Mouse (Mus musculus): ENCODE measurements around the gene Zscan26. TPM values are rescaled to one million over a fixed set of nuclear protein-coding genes. Genes with fewer than 3 reads are reported as not detected.
"Not testable (repeated sequence)": the region's sequence is repeated elsewhere in the genome, so short reads cannot be mapped to it uniquely, and the experiment has no call there.

Zscan26 gene
- polyA plus RNA-seq (2016; fragmentation: Nextera tagmentation; extraction: Ambion mirVana): 9.1 and 10.4 TPM in 2 replicates

DNA sequence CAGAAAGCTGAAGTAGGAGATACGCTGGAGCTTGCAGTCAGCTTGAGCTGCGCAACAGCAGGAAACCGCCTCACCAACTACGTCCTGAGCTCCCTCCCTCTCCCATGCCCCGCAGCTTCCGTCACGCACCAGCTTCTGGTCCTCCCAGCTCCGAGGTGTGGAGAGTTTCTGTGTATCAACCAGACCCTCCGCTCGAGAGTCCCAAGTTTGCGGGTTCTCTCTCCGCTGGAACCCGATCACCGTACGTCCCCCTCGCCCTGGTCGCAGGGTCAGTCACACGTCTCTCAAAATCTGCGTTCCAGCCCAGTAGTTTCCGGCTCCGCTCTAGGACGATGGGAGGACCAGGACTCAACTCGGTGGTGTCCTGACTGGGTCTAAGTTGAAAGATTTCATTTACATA lies at the start of gene Zscan26:
TSS of gene Zscan26 (minus strand) at position 282 of the 400 bp plus-strand sequence.
- Histone ChIP-seq H3K9ac (peak within 1 kb of the TSS; percentile 70), H3K4me3 (peak within 1 kb of the TSS; percentile 68), H3K4me2 (peak within 1 kb of the TSS; percentile 68), H3K27ac (peak within 1 kb of the TSS; percentile 57), H3K36me3 (peaks cover 16% of the 10 kb centered on the region), H3K4me1 (peaks cover 19% of the 10 kb centered on the region), H3K9me3 (replicated peaks) (no peaks in the 10 kb centered on the region), H3K27me3 (replicated peaks) (peaks cover 22% of the 10 kb centered on the region)
- under 1% methylated on average over 23 of the region's 23 CpGs for WGBS (ENCODE audit: insufficient replicate concordance)
- ATAC-seq: peak; percentile 79

- H3K4me2 ChIP-seq: no peak overlapping the region
- no peaks in the 10 kb centered on the region for H3K9me3 ChIP-seq (replicated peaks)
- no peaks in the 10 kb centered on the region for H3K36me3 ChIP-seq
- H3K4me3 ChIP-seq: no peak overlapping the region
- H3K9ac ChIP-seq: no peak overlapping the region
- ATAC-seq: no peak
- no peak overlapping the region for H3K27ac ChIP-seq
- H3K4me1 ChIP-seq: peaks cover 10% of the 10 kb centered on the region
- WGBS (ENCODE audit: insufficient replicate concordance): 54% methylated on average over 5 of the region's 5 CpGs
- no peaks in the 10 kb centered on the region for H3K27me3 ChIP-seq (replicated peaks)
Observed at GRCm38 (mm10) chr13:21502296-21502695, 48.8 kb upstream of the Zscan26 start.

DNA sequence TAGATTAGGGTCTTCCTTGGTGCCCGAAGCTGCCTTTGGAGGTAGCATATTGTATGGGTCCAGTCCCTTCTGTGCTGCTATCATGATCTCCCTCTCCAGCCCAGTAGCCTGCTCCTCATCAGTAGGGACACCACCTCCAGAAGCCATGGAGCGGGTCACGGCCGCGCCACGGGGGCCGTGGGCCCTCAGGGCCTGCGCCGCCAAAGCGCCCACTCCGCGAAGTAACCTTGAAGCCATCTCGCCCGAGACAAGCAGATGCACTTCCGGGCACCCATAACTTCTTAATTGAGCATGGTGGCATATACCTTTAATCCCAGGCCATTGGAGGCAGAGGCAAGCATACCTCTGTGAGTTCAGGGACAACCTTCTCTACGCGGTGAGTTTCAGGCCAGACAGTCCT lies 47.7 kb upstream of the Zscan26 start, which contains the start of gene Gm11273:
TSS of gene Gm11273 (minus strand) at position 237 of the 400 bp plus-strand sequence.
- not testable (repeated sequence) for H3K4me1 ChIP-seq; ATAC-seq; H3K4me2 ChIP-seq; H3K27ac ChIP-seq; H3K36me3 ChIP-seq; H3K9ac ChIP-seq; H3K9me3 ChIP-seq (replicated peaks); H3K27me3 ChIP-seq (replicated peaks); H3K4me3 ChIP-seq
- 90% methylated on average over 17 of the region's 17 CpGs for WGBS (ENCODE audit: insufficient replicate concordance)

- no peak for ATAC-seq
- Histone ChIP-seq H3K9ac (no peak within 1 kb of the TSS), H3K36me3 (no peaks in the 10 kb centered on the region), H3K27me3 (replicated peaks) (no peaks in the 10 kb centered on the region), H3K27ac (no peak within 1 kb of the TSS), H3K4me3 (no peak within 1 kb of the TSS), H3K4me2 (no peak within 1 kb of the TSS), H3K4me1 (no peaks in the 10 kb centered on the region), H3K9me3 (replicated peaks) (no peaks in the 10 kb centered on the region)
- 90% methylated on average over 21 of the region's 21 CpGs for WGBS (ENCODE audit: insufficient replicate concordance)
Observed at GRCm38 (mm10) chr13:21495080-21495479, 41.5 kb upstream of the Zscan26 start, which contains the start of gene AK157302. TSS of gene AK157302 (plus strand) at chr13:21495223.

DNA sequence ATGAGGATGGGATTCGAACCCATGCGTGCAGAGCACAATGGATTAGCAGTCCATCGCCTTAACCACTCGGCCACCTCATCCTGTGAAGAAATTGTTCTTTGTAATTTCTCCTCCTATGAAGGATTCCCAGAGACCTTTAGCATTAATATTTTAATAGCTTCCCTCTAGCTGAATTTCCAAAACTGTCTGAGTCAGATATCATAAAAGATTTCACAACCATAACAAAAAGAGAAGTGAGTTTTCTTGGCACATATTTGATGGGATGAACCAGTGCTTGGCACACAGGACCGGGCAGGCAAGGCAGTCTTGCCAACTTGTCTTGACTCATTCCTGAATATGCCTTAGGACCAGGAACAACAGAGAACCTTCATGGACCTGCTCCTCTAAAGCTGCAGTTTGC lies 39.3 kb upstream of the Zscan26 start:
- no peak overlapping the region for H3K27ac ChIP-seq
- no peaks in the 10 kb centered on the region for H3K27me3 ChIP-seq (replicated peaks)
- 81% methylated on average over 5 of the region's 5 CpGs for WGBS (ENCODE audit: insufficient replicate concordance)
- no peak overlapping the region for H3K4me2 ChIP-seq
- no peaks in the 10 kb centered on the region for H3K9me3 ChIP-seq (replicated peaks)
- no peak overlapping the region for H3K4me3 ChIP-seq
- no peak overlapping the region for H3K9ac ChIP-seq
- no peaks in the 10 kb centered on the region for H3K36me3 ChIP-seq
- no peaks in the 10 kb centered on the region for H3K4me1 ChIP-seq
- ATAC-seq: no peak

DNA sequence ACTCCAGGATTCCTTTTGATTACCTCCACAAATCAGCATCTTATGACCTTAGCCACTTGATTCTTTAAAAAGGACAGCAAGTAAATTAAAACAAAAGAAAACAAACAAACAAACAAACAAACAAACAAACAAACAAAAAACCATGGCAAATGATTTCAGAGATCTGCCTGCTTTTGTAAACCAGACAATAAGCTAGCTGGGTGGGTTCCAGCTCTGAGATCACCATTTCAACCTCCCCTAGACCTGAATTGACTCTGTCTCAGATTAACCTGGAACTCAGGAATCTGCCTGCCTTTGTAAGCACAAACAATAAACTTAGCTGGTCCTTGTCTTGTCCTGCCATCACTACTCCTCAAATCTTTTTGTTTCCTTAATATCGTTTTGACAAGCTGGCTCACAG lies 33.4 kb upstream of the Zscan26 start:
- ATAC-seq: no peak
- Histone ChIP-seq H3K4me2 (no peak overlapping the region), H3K4me3 (no peak overlapping the region), H3K27me3 (replicated peaks) (no peaks in the 10 kb centered on the region; the same call in 1 of the 2 replicates), H3K36me3 (no peaks in the 10 kb centered on the region), H3K27ac (no peak overlapping the region), H3K9ac (no peak overlapping the region), H3K9me3 (replicated peaks) (no peaks in the 10 kb centered on the region), H3K4me1 (no peaks in the 10 kb centered on the region)
- WGBS (ENCODE audit: insufficient replicate concordance): 73% methylated on average over 1 of the region's 1 CpGs

DNA sequence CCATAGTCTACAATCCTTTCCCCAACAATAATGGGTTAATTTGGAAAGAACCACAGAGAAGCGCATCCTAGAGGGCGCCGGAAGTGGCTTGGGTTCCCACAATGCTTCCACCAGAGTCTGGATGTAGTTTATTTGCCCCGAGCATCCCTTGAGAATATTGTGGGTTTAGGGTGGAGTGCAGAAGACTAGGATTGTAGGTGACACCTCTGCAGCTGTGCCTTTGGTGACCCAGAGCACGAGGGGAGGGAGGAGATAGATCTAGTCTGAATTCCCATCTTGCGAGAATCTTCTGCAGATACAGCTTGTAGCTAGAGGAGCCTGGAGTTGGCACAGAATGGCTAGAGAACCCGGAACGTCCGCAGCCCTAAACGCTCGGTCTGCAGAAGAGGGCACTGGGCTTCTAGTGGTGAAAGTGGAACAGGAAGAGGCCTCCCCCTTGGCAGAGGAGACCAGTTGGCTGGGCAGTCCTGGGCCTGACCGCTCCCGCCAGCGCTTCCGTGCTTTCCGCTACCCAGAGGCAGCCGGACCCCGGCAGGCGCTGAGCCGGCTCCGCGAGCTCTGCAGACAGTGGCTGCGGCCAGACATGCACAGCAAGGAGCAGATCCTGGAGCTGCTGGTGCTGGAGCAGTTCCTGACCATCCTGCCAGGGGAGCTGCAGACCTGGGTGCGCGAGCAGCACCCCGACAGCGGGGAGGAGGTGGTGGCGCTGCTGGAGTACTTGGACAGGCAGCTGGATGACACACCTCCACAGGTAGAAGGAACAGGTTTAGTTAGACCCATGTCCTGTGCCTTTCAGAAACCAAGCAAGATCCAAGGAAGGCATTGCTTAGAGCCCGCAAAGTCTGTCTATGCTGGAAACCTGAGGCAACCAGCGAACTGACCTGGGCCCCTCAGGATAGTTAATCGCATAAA lies 25.5 kb upstream of the Zscan26 start, which contains the start of the genes Zkscan4 and Gm10065:
TSS of gene Zkscan4 (plus strand) at position 149 of the 912 bp plus-strand sequence.
TSS of gene Gm10065 (minus strand) at position 683 of the 912 bp plus-strand sequence.
- H3K9ac ChIP-seq: peak within 1 kb of the TSS; percentile 61
- H3K4me1 ChIP-seq; H3K9me3 ChIP-seq (replicated peaks); H3K36me3 ChIP-seq: not testable (repeated sequence)
- 5% methylated on average over 25 of the region's 31 CpGs for WGBS (ENCODE audit: insufficient replicate concordance)
- H3K4me3 ChIP-seq: peak within 1 kb of the TSS; percentile 60
- peaks cover 39% of the 10 kb centered on the region for H3K27me3 ChIP-seq (replicated peaks)
- H3K27ac ChIP-seq: 0 out of 2 replicates have a peak within 1 kb of the TSS, but pooled peaks have one; percentile 51
- H3K4me2 ChIP-seq: peak within 1 kb of the TSS; percentile 72
- ATAC-seq: peak; percentile 68

GRCm38 (mm10) chr13:21472427-21472826 lies 18.9 kb upstream of the Zscan26 start:
- Histone ChIP-seq H3K4me3 (no peak overlapping the region), H3K27ac (no peak overlapping the region), H3K4me1 (peaks cover 24% of the 10 kb centered on the region), H3K9ac (no peak overlapping the region), H3K27me3 (replicated peaks) (peaks cover 30% of the 10 kb centered on the region), H3K4me2 (no peak overlapping the region), H3K36me3 (no peaks in the 10 kb centered on the region), H3K9me3 (replicated peaks) (no peaks in the 10 kb centered on the region)
- 27% methylated on average over 4 of the region's 4 CpGs for WGBS (ENCODE audit: insufficient replicate concordance)
- no peak for ATAC-seq

GRCm38 (mm10) chr13:21469097-21469496 lies 15.6 kb upstream of the Zscan26 start:
- Histone ChIP-seq H3K27ac (no peak overlapping the region), H3K4me1 (peaks cover 25% of the 10 kb centered on the region), H3K9me3 (replicated peaks) (no peaks in the 10 kb centered on the region), H3K4me2 (peak overlapping the region; percentile 96), H3K9ac (peak overlapping the region; percentile 78; the same call in 1 of the 2 replicates), H3K4me3 (peak overlapping the region; percentile 67), H3K36me3 (no peaks in the 10 kb centered on the region), H3K27me3 (replicated peaks) (peaks cover 36% of the 10 kb centered on the region)
- ATAC-seq: no peak
- 6% methylated on average over 9 of the region's 9 CpGs for WGBS (ENCODE audit: insufficient replicate concordance)

DNA sequence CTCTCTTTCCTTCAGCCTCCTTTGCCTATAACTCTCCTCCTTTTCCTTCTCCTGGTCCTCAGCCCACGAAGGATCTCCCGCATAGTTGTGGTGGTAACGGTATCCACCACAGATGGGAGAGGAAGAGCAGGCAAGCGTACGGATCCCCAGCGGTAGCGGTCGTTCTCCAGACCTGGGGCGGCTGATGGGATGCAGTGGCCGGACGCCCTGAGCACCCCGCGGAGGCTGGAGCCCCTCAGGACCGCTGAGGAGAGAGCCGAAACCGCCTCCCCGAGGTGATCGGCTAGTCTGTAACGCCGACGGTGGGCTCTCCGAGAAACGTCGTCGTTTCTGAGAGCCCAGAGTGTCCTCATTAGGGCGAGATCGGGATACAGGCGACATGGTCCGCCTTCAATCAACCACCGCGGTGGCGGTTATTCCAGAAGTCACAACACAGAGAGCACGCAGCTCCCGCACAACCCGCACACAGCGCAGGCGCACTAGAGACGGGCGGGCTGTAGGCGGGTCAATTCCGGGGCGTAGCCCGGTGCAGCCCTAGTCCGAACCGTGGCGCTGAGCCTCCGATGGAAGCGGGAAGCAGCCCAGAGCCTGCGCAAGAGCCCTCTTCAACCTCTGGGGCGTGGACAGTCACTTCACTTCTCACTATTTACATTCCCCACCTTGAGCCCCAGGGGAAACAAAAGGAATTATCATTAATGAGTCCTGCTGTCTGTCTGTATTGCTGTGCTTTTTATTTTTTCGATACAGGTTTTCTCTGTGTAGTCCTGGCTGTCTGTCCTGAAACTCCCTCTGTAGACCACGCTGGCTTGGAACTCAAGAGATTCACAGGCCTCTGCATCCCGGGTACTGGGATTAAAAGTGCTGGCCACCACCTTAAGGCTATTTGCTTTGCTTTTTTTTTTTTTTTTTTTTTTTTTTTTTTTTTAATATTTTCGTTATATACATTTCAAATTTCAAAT lies 14.8 kb upstream of the Zscan26 start, which contains the start of gene Nkapl:
TSS of gene Nkapl (minus strand) at position 449 of the 959 bp plus-strand sequence.
- Histone ChIP-seq H3K27me3 (replicated peaks) (peaks cover 36% of the 10 kb centered on the region), H3K9ac (peak within 1 kb of the TSS; percentile 78), H3K4me3 (peak within 1 kb of the TSS; percentile 67), H3K9me3 (replicated peaks) (no peaks in the 10 kb centered on the region), H3K36me3 (no peaks in the 10 kb centered on the region), H3K4me1 (peaks cover 25% of the 10 kb centered on the region), H3K27ac (peak within 1 kb of the TSS; percentile 52; the same call in 1 of the 2 replicates), H3K4me2 (peak within 1 kb of the TSS; percentile 96)
- ATAC-seq: peak; percentile 100
- under 1% methylated on average over 54 of the region's 54 CpGs for WGBS (ENCODE audit: insufficient replicate concordance)

GRCm38 (mm10) chr13:21467336-21467735 lies 13.8 kb upstream of the Zscan26 start:
- Histone ChIP-seq H3K9me3 (replicated peaks) (no peaks in the 10 kb centered on the region), H3K27ac (no peak overlapping the region), H3K9ac (no peak overlapping the region), H3K4me2 (peak overlapping the region; percentile 96), H3K36me3 (no peaks in the 10 kb centered on the region), H3K4me1 (peaks cover 21% of the 10 kb centered on the region), H3K4me3 (no peak overlapping the region), H3K27me3 (replicated peaks) (peaks cover 30% of the 10 kb centered on the region)
- 75% methylated on average over 10 of the region's 10 CpGs for WGBS (ENCODE audit: insufficient replicate concordance)
- no peak for ATAC-seq
